Mouse (Mus musculus) liver (tissue): ENCODE measurements around the gene Gm45234.
A peak's percentile ranks its signal among the peaks of the same experiment; 100 is the strongest.

Experiments
- DNase-seq: peaks from one replicate; pipeline ENCODE4 v3.0.0-alpha.2; 2020; ENCODE audit warnings: mixed read lengths

Gene Gm45234

GRCm38 (mm10) chr6:124765951-124766350 lies 10.1 kb upstream of the Gm45234 start:
- no peak for DNase-seq

- peak; percentile 81 for DNase-seq
Measured at GRCm38 (mm10) chr6:124759259-124759658, 3.4 kb upstream of the Gm45234 start.

GRCm38 (mm10) chr6:124758849-124759232 lies 3.0 kb upstream of the Gm45234 start:
- no peak for DNase-seq

- DNase-seq: no peak
Measured at GRCm38 (mm10) chr6:124757909-124758848, 2.4 kb upstream of the Gm45234 start.

- no peak for DNase-seq
Measured at GRCm38 (mm10) chr6:124757351-124757880, 1.6 kb upstream of the Gm45234 start.

GRCm38 (mm10) chr6:124756652-124757350 lies 980 bp upstream of the Gm45234 start:
- DNase-seq: peak; percentile 73

GRCm38 (mm10) chr6:124755306-124755705 lies 515 bp downstream of the Gm45234 start:
- no peak for DNase-seq

GRCm38 (mm10) chr6:124753861-124754260 lies 2.0 kb downstream of the Gm45234 start:
- DNase-seq: no peak

- DNase-seq: no peak
Measured at GRCm38 (mm10) chr6:124750405-124750804, 5.4 kb downstream of the Gm45234 start.

- no peak for DNase-seq
Measured at GRCm38 (mm10) chr6:124746654-124747632, 8.9 kb downstream of the Gm45234 start.

GRCm38 (mm10) chr6:124746296-124746605 lies 9.6 kb downstream of the Gm45234 start:
- DNase-seq: no peak

- DNase-seq: peak; percentile 94
Measured at GRCm38 (mm10) chr6:124745490-124746295, 10.1 kb downstream of the Gm45234 start.

- peak; percentile 4 for DNase-seq
Measured at GRCm38 (mm10) chr6:124744755-124745321, 11.0 kb downstream of the Gm45234 start.

GRCm38 (mm10) chr6:124743647-124744046 lies 12.2 kb downstream of the Gm45234 start:
- no peak for DNase-seq

- no peak for DNase-seq
Measured at GRCm38 (mm10) chr6:124742839-124743514, 12.8 kb downstream of the Gm45234 start.

GRCm38 (mm10) chr6:124741842-124742241 lies 14.0 kb downstream of the Gm45234 start:
- no peak for DNase-seq

GRCm38 (mm10) chr6:124740888-124741761 lies 14.7 kb downstream of the Gm45234 start, which contains the start of gene Grcc10:
Grcc10 (minus strand) TSS chr6:124741374.
- DNase-seq: peak; percentile 90

GRCm38 (mm10) chr6:124740211-124740887 lies 15.5 kb downstream of the Gm45234 start:
- peak; percentile 64 for DNase-seq

GRCm38 (mm10) chr6:124739231-124739796 lies 16.5 kb downstream of the Gm45234 start:
- DNase-seq: no peak
